Mouse (Mus musculus): ENCODE measurements around the gene Gm8024. TPM values are rescaled to one million over a fixed set of nuclear protein-coding genes. Genes with fewer than 3 reads are reported as not detected.
"Not testable (repeated sequence)": the region's sequence is repeated elsewhere in the genome, so short reads cannot be mapped to it uniquely, and the experiment has no call there.

Gm8024 gene
- not detected in 2 replicates for polyA plus RNA-seq (2015; fragmentation: Nextera tagmentation; extraction: Ambion mirVana)

DNA sequence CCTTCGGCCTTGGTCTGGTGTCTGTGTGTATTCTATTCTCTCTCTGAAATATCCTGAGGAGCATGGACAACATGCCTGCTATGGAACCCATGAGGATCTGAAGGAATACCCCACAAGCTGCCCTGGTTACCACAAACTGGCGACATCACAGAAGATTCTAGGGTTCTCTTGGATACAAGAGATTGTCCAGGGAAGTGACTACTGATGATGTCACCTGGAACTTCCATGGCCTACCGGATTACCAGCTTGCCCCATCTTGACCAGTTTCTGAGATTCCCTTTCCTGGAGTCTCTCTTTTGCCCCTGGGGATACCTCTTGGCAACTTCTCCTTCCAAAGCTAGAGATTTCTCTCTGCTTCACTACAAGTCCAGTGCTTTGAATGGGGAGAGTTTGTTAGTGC, at the start of gene Gm8024:
Gm8024 (minus strand) TSS at position 101 of the 400 bp plus-strand sequence.
- H3K27ac ChIP-seq (replicated peaks); H3K4me2 ChIP-seq; H3K9ac ChIP-seq; H3K4me1 ChIP-seq (replicated peaks); H3K27me3 ChIP-seq; H3K9me3 ChIP-seq; H3K36me3 ChIP-seq; H3K4me3 ChIP-seq; ATAC-seq (ENCODE audit: low FRiP score, low read depth): not testable (repeated sequence)
- 97% methylated on average over 1 of the region's 3 CpGs for WGBS

DNA sequence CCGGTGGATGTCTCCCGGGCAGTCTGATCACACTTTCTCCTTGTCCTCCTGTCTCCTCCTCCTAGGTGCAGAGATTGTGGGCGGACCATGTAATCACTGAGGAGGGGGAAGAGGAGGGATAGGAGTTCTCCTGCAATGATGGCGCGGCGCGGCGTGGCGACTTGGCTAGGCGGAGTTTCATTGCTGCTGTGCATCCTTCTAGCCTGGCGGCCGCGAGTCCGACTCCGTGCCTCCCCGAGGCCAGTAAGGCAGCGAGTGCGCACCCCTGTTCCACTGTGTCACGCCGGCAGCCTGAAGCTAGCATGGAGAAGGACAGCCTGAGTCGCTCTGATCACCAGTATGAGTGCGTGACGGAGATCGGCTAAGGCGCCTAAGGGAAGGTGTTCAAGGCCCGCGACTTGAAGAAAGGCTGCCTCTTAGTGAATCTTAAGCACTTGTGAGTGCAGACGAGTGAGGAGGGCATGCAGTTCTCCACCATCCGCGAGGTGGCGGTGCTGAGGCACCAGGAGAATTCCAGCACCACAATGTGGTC, 19.2 kb upstream of the Gm8024 start:
- H3K4me1 ChIP-seq (replicated peaks); H3K9me3 ChIP-seq; H3K4me2 ChIP-seq; H3K4me3 ChIP-seq; H3K9ac ChIP-seq; H3K36me3 ChIP-seq; H3K27me3 ChIP-seq; H3K27ac ChIP-seq (replicated peaks): not testable (repeated sequence)
- ATAC-seq (ENCODE audit: low FRiP score, low read depth): peak; percentile 80
- WGBS: 10% methylated on average over 28 of the region's 31 CpGs

GRCm38 (mm10) chr14:42542316-42543169, 18.5 kb upstream of the Gm8024 start:
- H3K27ac ChIP-seq (replicated peaks); H3K4me2 ChIP-seq; H3K36me3 ChIP-seq; H3K4me1 ChIP-seq (replicated peaks); H3K9me3 ChIP-seq; H3K27me3 ChIP-seq; H3K9ac ChIP-seq; H3K4me3 ChIP-seq: not testable (repeated sequence)
- 19% methylated on average over 17 of the region's 29 CpGs for WGBS
- peak; percentile 85 for ATAC-seq (ENCODE audit: low FRiP score, low read depth)

- H3K4me3 ChIP-seq; H3K4me1 ChIP-seq (replicated peaks); H3K27ac ChIP-seq (replicated peaks); H3K4me2 ChIP-seq; ATAC-seq (ENCODE audit: low FRiP score, low read depth); H3K9me3 ChIP-seq; H3K36me3 ChIP-seq; H3K27me3 ChIP-seq; H3K9ac ChIP-seq: not testable (repeated sequence)
- WGBS: 88% methylated on average over 2 of the region's 3 CpGs
These were observed 21.8 kb downstream of the Gm8024 start, which contains the start of gene Gm8020 for GRCm38 (mm10) chr14:42502249-42502648. TSS of gene Gm8020 (minus strand) at chr14:42502349.

Other genes starting within 250 kb of the Gm8024 start
- gene Gm9611, start 226.9 kb downstream of the Gm8024 start, polyA plus RNA-seq (2015; fragmentation: Nextera tagmentation; extraction: Ambion mirVana): not detected in 2 replicates
- gene Gm7995, start 214.1 kb downstream of the Gm8024 start, polyA plus RNA-seq (2015; fragmentation: Nextera tagmentation; extraction: Ambion mirVana): not detected in 2 replicates
- gene Gm8005, start 84.6 kb downstream of the Gm8024 start, polyA plus RNA-seq (2015; fragmentation: Nextera tagmentation; extraction: Ambion mirVana): not detected in 2 replicates
- not detected in 2 replicates for gene Gm8011, start 60.4 kb downstream of the Gm8024 start, polyA plus RNA-seq (2015; fragmentation: Nextera tagmentation; extraction: Ambion mirVana)
- gene Gm8020, start 21.9 kb downstream of the Gm8024 start, polyA plus RNA-seq (2015; fragmentation: Nextera tagmentation; extraction: Ambion mirVana): not detected in 2 replicates
- not detected in 2 replicates for gene Gm17124, start 75.6 kb upstream of the Gm8024 start, polyA plus RNA-seq (2015; fragmentation: Nextera tagmentation; extraction: Ambion mirVana)
- gene Gm3633, start 117.6 kb upstream of the Gm8024 start, polyA plus RNA-seq (2015; fragmentation: Nextera tagmentation; extraction: Ambion mirVana): not detected in 2 replicates
- not detected in 2 replicates for gene Gm10378, start 131.7 kb upstream of the Gm8024 start, polyA plus RNA-seq (2015; fragmentation: Nextera tagmentation; extraction: Ambion mirVana)
- gene Gm3015, start 244.5 kb upstream of the Gm8024 start, polyA plus RNA-seq (2015; fragmentation: Nextera tagmentation; extraction: Ambion mirVana): not detected in 2 replicates

All from hindbrain, embryonic 15.5 days (tissue).